Mouse (Mus musculus) left cerebral cortex, postnatal 36 days (tissue): Measurements from ENCODE around the gene Mrpl54. TPM values are rescaled to one million over a fixed set of nuclear protein-coding genes. Genes with fewer than 3 reads are reported as not detected.

ENCODE experiments used
- DNase-seq, 2 experiments: peaks; one replicate each; pipeline ENCODE4 v3.0.0; 2021 to 2022; ENCODE audit warnings: low spot score in 2 of 2, mixed read lengths in 1 of 2
- intact Hi-C: fragments of 180-260 bp; cut with DNase I; formaldehyde crosslinking; loops from one replicate; pipeline ENCODE4 v1.15.1; 2025
- total RNA-seq, 2 experiments: library from RNA; stranded (reverse); gene quantifications; 2 replicates each; pipeline ENCODE4 v1.2.3; 2021

The Mrpl54 gene
- total RNA-seq, 2 experiments from 2014 or later, result 43.0 to 48.2 TPM

DNA sequence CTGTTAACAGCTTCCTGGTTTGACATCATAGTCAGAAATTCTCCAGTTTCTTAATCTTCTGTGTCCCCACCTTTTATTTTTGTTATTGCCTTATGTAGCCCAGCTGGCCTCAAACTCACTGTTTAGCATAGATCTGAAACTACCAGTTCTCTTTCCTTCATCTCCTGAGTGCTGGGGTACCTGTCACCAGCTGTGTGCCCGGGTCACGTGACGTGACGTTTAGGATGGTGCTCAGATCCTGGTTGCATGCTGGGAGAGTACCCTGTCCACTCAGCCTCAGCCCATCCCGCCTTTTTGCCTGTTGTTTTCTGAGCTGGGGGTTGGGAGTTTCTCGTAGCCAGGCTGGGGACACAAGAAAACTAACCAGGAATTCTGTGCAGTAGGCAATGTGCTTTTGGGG, 30.5 kb upstream of the Mrpl54 start:
- intact Hi-C loops, result no loop called here
- no peak for DNase-seq

GRCm38 (mm10) chr10:81295185-81295584, 28.5 kb upstream of the Mrpl54 start:
- intact Hi-C loops, result no loop called here
- peak; percentile 71 to 78 for DNase-seq

DNA sequence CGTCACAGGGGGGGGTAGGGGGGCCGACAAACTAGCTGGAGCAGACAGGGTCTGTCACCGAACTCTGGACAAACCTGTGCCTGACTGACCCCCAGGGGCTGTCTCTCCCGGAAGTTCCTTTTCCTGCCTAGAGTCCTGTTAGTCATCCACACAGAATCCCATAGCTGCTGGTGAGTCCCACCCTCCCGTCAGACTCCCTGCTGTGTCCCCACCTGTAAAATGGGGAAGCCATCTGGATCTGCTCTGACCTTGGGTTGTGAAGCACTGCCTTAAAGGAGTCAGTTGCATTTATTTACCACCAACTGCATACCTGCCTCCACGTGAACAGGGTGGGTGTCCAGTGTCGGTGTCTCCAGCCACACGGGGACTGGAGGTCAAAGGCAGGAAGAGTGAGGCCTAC, 27.7 kb upstream of the Mrpl54 start:
- no peak for DNase-seq
- intact Hi-C loops, result no loop called here

DNA sequence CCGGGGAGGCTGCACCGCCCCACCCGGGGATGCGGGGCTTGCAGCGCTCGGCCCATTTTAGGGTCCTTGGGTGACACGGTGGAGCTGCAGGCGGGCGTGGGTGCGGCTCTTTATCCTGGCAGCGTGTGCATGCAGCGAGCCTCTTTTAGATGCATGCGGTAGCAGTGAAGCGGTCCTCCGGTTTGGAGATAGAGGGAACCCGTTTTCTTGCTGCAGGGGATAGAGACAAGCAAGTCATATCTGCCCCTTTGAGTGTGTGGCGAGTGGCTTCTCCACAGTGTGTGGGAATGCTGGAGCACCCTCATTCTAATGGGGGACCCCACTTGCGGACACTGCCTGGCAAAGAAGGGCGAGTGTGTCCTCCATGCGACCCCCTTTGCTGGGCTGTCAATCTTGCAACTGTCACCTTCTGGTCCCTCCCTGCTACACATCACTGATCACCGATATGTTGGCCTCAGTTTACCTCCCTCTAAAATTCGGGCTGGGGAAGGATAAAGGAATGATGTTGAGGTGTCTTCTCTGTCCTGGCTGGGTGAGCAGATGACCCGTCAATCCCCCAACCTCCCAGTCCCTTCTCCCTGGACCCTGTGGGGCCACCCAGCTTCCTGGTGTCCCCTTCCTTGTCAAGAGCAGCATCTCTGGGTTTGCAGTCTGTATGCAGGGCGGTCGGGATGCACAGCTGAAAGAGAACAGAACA, 26.7 kb upstream of the Mrpl54 start:
- no peak for DNase-seq
- intact Hi-C loops, result no loop called here

- DNase-seq, result peak; percentile 99 to 100
- intact Hi-C loops, result no loop called here
Observed at GRCm38 (mm10) chr10:81292554-81293333, 26.0 kb upstream of the Mrpl54 start, which contains the start of gene Pip5k1c. Pip5k1c (plus strand) TSS chr10:81292963.

DNA sequence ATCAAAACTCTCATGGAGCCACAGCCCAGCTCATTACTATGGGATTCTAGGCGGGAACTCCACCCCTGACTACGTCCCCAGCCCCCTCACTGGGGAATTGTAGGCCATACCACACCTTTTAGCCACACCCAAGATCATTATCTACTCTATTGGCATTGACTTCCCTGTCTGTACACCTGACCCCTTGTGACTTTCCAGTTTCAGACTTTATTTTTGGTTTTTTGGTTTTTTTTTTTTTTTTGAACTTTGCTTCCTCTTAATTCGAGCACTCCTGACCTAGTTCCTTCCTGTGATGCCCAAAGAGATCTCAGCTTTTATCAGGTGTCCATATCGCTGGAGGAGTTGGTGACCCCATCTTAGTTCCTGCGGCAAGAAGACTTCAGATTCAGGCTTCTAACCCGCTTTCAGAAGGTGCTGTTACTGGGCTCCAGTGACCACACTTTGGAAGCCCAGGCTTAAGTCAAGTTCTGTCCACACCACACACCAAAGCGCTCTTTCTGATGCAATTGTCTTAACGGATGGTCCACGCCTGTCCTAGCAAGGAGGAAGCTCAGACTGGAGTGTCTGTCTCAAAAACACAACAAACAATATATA, 24.9 kb upstream of the Mrpl54 start, which contains the start of gene Tjp3:
Tjp3 (minus strand) TSS at position 71 of the 594 bp plus-strand sequence.
- intact Hi-C loops, result no loop called here
- no peak for DNase-seq

GRCm38 (mm10) chr10:81290698-81291460, 24.1 kb upstream of the Mrpl54 start:
- no peak for DNase-seq
- intact Hi-C loops, result no loop called here

DNA sequence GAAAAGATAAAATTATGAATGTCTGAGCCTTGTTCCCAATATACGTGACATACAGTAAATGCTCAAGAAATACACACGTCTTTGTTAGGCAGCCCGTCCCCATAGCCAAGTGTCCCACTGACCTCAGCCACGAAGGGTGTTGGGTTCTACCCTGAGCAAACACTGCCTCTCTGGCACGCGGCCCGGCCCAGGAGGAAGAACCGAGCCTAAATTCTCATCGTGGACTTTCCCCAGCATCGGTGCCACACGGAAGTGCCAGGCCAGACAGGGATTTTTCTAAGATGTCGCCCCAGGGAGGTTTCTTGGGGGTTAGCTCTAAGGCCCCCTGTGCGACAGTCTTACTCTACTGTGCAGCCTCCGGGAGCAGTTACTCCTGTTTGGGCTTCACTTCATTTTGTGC, 23.1 kb upstream of the Mrpl54 start:
- intact Hi-C loops, result loop anchor here (2.0 to 5.0 kb wide), 3 partner anchors 15 to 61 kb away; partner anchors contain the start of genes Gipc3 and Hmg20b
- DNase-seq, result no peak

DNA sequence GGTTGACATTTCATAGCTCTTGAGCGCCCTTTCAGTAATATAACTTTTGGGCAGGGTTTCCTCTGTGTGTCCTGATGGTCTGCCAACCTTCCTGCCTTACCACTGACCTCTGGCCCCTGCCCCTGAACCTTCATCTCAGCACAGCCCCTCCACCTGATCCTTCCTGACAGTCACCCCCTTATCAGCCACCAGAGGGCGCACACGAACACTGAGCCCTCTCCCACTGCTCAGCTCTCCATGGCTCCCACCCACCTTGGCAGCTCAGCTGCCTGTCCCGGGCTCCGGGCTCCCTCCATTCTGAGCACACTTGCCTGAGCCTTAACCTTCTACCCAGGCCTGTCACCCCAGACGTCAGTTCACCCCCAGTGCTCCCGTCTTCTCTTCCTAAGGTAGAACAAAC, 22.5 kb upstream of the Mrpl54 start:
- no peak for DNase-seq
- intact Hi-C loops, result loop anchor here (2.0 to 5.0 kb wide), 3 partner anchors 16 to 62 kb away; partner anchors contain the start of genes Gipc3 and Hmg20b

DNA sequence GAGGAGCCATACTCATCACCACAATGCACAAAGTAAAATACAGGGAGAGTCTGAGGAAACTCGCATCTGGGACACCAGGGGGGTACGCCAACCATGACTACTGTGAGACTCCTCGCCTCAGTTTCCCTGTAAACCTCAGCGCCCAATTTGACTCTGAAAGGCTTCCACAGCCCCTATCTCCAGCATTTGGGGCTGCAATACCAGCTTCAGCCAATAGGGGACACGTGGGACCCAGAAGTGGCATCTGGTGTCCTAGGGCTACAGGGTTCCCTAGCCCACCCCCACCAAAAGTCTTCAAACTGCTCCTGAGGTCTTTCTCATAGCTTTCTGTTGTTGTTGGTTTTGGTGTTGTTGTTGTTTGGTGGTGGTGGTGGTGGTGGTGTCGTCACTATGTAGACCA, 21.9 kb upstream of the Mrpl54 start:
- intact Hi-C loops, result loop anchor here (2.0 to 5.0 kb wide), 3 partner anchors 16 to 62 kb away; partner anchors contain the start of genes Gipc3 and Hmg20b
- no peak for DNase-seq

DNA sequence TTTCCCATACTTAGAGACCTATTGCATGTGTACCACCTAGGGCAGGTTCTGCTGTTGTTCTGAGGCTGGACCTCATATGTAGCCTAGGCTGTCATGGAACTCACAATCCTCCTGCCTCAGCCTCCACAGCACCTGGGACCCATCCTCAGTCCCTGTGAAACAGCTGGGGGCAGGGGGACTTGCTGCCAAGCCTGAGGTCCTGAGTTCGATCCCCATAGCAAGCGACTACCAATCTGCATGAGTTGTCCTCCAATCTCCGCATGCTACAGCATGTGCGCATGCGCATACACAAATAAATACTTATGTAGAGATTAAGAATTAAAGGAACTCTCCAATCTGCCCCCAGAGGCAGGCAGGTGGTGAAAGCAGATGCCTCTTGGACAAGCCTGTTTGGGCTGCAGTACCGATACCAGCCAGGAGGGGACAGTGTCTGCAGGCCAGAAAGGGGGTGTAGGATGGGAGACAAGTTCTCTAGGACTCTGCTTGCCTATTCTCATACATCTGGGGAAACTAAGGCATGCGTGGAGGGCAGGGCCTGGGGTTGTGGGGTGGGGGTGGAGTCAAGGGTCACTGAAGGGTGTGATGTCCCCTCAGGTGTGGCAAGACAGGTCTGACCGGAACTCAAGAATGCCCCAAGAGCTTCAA, 20.9 kb upstream of the Mrpl54 start:
- intact Hi-C loops, result loop anchor here (2.0 to 5.0 kb wide), 3 partner anchors 17 to 63 kb away; partner anchors contain the start of genes Gipc3 and Hmg20b
- DNase-seq, result no peak

DNA sequence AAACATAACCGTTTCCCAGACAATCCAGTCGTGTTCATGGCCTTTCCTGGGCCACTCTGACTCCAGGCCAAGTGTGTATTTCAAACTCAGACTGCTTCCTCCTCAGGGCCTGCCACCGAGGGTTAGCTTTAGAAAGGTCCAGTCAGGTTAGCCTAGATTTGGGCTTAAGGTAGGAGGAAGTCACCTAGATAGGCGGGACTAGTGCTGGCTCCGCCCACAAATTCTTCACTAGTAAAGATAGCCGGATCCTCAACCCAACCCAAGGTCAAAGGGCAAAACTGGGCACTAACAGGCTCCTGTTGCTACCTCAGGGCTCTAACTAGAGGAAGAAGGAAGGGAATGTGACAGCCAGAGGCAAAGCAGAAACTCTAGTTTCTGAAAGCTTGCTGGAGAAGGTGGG, 19.9 kb upstream of the Mrpl54 start:
- intact Hi-C loops, result loop anchor here (5.0 kb wide), 1 partner anchor 56 kb away; the partner anchor contains the start of gene Gipc3
- DNase-seq, result no peak

GRCm38 (mm10) chr10:81285694-81286450, 19.1 kb upstream of the Mrpl54 start:
- peak; percentile 80 to 84 for DNase-seq
- intact Hi-C loops, result loop anchor here (5.0 kb wide), 1 partner anchor 56 kb away; the partner anchor contains the start of gene Gipc3

- no peak for DNase-seq
- intact Hi-C loops, result loop anchor here (5.0 kb wide), 1 partner anchor 58 kb away; the partner anchor contains the start of gene Gipc3
Observed at GRCm38 (mm10) chr10:81284719-81285118, 18.0 kb upstream of the Mrpl54 start.

DNA sequence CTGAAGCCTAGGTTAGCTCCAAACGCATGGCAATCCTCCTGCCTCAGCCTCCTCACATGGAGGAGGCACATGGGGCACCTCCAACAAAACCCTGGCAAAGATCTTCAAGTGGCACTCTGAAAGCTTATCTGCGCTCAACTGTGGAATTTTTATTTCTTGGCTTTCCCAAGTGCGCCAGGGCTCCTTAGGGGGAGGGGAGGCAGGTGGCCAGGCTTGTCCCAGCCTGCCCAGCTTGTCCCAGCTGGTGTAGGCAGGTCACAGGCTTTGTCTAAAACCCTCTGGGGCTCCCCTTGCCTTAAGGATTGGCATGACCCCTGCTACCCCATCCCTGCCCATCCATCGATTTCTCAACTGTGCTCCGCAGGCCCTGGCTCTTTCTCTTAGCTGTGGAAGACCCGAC, 17.5 kb upstream of the Mrpl54 start:
- intact Hi-C loops, result no loop called here
- DNase-seq, result no peak

DNA sequence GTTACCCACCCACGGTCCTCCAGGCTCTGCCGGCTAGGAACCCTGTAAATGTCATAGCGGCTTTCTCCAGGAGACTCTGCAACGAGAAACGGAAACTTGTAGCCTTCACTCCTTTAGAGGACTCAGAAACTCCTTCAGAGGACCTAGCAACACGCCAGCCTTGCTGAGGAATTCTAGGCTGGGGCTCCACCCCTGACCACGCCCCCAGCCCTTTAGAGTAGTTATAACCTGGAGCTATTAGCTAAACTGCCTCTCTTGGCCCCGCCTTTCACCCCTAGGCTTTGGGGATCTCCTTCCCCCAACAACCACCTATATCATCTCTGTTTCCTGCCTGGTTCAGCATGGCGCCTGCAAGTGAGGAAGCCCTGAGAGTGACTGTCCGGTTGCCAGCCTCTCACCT, 12.8 kb upstream of the Mrpl54 start:
- no peak for DNase-seq
- intact Hi-C loops, result no loop called here

GRCm38 (mm10) chr10:81277676-81278075, 10.9 kb upstream of the Mrpl54 start:
- intact Hi-C loops, result no loop called here

DNA sequence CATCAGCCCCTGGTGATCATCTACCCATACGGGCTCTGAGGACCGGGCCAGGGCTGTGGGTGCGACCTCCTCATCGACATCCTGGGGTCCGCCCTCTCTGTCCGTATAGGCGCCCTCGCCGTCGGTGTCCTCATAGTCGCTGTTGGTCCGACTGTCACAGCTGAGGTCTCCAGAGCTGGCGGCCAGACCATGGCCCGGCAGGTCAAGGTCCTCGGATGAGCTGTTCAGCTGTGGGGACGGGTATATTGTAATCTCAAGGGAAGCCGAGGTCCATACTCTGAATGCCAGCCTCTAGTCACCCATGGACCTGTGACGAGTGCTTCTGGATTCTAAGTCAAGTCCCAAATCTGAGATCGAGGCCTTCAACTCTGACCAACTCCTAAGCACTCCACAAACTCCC, 7.1 kb upstream of the Mrpl54 start:
- intact Hi-C loops, result no loop called here
- DNase-seq, result no peak

More at GRCm38 (mm10) chr10:81277676-81278075, 10.9 kb upstream of the Mrpl54 start:
- no peak for DNase-seq
